Mouse (Mus musculus): ENCODE measurements around the gene Pde1b. TPM values are rescaled to one million over a fixed set of nuclear protein-coding genes. Genes with fewer than 3 reads are reported as not detected.
A peak's percentile ranks its signal among the peaks of the same experiment; 100 is the strongest.

Pde1b gene
- total RNA-seq (2021): 5.2 and 8.1 TPM in 2 replicates
- long read RNA-seq, full-length matches to known transcripts: 2 of 7 reads
- long read RNA-seq, partial matches to known transcripts: 3 of 7 reads
- long read RNA-seq, other reads (novel, unspliced or antisense): 2 of 7 reads

DNA sequence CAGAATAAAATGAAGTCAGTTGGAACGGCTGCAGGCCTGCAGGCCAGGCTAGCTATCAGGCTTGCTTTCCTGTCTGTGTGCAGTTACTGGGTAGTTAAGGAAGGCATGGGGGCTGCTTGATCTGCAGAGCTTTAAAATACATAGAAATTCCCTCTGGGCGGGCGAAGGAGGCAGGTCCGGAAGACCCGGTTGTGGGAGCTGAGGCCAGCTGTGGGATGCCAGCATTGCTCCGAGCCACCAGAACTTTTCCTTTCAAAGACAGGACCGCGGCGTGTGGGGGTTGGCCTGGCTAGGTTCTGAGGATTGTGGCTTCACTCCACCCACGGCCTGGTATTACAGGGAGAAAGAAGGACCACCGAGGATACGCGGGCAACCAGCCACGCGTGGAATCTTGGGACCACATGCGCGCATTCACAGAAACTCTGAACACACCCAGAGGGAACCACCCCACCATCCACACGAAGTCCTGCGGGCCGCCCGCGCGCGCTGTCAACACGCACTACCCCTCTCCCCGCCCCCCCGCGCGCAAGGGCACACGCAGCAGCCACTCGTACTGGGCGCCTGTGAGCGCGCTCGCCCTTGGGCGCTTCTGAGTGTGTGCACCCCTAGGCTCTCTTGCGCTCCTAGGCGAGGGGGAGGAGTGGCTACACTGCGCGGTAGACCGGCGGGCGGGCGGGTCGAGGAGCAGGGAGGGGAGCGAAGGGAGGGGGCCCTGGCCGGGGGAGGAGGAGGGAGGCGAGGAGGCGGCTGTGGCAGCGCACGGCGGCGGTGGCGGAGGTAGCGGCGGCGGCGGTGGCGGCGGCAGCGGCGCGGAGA, at the start of gene Pde1b:
Gene Pde1b, plus strand, starts transcription at position 600 of the 816 bp plus-strand sequence.
- peak; percentile 80 for DNase-seq

DNA sequence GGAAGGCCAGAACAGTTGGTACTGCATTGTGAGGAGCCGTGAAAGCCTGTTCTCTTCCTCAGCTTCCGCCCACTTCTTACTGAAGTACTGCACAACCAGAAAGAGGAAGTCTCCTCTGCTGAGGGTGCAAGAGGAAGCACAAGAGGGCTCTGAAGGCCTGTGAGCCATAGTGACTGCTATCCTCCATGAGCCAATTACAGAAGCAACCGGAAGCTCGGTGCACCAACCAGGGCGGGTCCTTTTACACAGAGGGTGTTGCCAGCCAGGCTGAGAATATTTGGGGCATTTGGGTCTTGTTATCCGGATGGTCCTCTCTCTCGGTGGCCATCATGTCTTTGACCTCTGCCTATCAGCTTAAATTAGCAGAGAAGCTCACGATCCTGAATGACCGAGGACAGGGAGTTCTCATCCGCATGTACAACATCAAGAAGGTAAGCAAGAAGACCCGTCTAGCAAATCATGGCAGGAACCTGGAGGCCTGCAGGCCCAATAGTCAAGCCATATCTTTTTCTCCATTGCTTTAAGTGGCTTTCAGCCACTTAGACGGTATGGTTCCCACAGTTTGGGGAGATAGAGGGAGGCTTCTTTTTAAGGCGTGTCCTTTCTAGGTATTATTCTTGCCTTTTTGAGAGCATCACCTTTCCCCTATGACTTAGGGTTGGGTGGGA, 49.1 kb upstream of the Pde1b start, which contains the start of gene Nckap1l:
Gene Nckap1l, plus strand, starts transcription at position 244 of the 668 bp plus-strand sequence.
- no peak for DNase-seq

DNA sequence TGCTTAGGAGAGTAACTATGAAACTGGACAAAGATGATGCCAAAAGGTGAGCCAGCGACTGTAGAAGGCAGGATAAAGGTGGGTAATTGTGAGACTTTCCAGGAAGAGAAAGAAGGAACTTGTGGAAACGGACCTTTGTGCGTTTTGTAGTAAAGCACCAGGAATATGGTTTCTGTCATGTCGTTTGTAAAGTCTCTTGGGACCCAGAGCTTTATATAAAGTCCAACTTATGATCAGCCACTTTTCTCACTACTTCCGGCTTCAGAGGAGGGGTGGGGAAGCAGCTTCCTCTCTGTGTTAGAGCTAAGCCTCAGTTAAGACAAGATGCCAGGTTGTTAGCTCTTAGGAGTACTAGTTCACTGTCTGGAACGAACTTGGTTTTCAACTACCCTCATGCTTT, 48.4 kb upstream of the Pde1b start:
- no peak for DNase-seq

DNA sequence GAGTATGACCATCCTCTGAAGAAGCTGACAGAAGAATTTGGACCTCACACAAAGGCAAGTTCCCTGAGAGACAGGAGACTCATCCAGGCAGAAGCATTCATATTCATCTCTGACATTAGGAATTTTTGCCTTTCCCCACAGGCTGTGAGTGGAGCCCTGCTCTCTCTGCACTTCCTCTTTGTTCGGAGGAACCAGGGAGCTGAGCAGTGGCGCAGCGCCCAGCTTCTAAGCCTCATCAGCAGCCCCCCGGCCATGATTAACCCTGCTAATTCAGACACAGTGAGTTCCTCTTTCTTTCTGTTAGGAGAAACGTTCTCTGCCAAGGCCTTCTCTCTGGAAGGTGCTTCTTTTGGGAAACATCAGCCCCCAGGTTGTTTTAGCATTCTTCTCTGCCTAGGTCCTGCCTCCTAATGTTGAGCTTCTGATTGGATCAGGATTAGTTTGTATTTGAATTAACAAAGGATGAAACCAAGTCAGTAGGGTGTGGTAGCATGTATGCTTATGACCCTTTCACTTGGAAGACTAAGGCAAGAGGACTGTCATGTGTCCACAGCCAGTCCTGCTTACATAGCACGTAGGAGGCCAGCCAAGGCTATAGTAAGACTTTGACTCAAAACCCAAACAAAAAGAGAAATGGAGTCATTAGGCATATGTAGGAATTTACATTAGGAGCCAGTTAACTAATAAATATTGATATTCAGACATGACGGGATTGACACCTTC, 40.1 kb upstream of the Pde1b start:
- no peak for DNase-seq

DNA sequence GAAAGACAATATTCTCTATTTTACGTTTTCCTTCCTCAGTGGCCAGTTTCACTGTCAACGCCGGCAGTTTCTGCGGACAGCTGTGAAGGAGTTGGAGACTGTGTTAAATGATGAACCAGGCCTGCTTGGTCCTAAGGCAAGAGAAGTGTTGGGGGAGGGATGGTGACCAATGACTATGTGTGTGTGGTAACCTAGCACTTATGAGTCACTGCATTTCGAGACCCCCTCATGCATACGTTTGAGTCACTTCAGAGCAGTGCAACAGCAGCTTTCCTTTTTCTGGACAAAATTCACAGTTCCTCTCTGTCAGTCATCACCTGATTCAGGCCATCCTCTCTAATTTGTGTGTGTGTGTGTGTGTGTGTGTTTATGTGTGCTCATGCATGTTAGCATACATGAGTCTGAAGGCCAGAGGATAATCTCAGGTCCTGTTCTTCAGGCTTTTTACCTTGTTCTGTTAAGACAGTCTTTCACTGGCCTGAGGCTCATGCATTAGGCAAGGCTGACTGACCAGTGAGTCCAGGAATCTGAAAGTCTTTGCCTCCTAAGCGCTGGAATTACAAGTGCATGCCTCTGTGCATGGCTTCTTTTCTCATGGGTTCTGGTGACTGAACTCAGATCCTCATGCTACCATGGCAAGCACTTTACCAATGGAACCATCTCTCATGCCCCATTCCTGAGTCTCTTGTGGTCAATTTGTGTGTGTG, 31.2 kb upstream of the Pde1b start:
- DNase-seq: no peak

DNA sequence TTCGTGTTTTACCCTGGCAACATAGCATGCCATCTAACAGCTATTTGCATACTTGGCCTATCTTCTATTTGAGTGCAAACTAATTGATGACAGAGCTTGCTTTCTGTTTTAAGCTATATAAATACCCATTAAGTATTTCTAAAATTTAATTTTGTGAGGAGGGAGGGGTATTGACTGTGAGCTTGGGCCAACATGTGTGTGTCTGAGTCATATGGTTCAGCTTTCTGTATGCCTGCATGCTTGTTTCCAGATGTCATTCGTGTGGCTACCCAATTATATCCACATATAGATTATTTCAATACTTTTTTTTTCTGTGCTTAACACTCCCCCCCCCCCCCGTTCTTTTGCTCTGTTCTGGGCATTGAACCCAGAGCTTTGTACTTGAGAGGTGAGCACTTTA, 30.6 kb upstream of the Pde1b start:
- DNase-seq: no peak

DNA sequence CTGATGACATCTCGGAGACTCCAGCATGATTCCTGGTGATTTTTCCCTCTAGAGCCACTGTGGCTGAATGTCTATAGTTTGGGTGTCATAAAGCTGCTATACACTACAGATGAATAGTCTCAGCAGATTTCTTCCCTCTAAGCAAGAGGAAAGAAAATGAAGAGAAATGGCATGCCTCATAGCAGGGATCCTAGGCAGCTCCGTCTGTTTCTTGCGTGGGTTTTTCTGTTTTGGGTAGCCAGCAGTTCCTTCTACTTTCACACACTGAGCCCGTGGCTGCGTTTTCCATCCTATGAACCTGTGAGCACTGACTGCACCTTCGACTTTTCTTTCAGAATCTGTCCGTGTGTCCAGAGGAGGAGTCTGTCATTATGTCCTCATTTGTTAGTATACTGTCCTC, 29.7 kb upstream of the Pde1b start:
- DNase-seq: no peak

DNA sequence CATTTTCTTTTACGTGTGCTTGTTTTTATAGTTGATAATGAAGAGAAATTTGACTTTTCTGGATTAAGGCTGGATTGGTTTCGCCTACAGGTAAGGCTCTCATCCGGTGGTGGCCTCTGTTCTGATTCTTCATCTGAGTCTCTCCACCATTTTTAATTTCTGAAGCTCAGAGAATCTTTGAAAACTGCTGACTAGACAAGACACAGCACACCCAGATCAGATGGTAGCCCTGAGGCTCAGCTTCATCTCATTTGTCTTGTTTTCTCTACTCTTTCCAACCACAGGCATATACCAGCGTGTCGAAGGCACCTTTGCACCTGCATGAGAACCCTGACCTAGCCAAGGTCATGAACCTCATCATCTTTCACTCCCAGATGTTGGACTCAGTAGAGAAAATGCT, 29.1 kb upstream of the Pde1b start:
- DNase-seq: no peak

DNA sequence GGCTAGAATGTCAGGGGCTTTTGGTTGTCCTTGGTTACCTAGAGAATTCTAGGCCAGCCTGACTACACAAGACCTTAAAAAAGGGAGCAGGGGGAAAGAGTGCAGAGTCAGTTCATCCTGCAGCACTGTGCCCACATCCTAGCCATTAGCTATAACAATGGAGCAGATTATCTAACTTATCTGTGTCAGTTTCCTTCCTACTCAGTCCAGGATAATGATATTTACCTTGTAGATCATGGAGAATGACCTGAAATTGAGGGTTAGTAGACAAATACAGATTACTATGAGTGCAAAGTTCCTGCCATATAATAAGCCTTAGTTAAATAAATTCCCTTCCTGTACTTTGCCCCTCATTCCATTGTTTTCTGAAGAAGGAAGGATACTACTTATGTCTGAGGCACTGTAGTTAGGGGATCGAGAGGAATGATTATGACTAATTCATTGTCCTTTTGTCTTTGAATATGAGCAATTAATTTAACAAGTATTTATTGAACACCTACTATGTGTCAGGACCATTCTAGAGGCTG, 23.7 kb upstream of the Pde1b start:
- DNase-seq: no peak

DNA sequence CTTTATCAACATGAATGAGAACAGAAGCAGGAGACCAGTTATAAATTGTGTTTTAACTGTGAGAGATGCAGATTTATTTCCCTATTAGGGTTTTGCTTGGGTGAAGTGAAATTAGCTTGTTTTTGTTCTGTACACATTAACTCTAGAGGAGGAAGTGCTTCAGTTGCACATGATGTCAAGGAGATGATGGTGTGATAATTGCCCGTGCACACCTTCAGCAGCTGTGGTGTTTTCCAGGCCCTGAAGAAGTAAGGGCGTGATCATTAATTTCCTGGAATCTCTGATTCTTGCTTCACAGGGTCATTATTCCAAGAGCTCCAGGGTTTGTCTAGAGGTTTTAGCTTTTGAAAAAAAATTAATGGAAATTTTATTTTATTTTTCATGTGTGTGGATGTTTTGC, 22.7 kb upstream of the Pde1b start:
- no peak for DNase-seq

DNA sequence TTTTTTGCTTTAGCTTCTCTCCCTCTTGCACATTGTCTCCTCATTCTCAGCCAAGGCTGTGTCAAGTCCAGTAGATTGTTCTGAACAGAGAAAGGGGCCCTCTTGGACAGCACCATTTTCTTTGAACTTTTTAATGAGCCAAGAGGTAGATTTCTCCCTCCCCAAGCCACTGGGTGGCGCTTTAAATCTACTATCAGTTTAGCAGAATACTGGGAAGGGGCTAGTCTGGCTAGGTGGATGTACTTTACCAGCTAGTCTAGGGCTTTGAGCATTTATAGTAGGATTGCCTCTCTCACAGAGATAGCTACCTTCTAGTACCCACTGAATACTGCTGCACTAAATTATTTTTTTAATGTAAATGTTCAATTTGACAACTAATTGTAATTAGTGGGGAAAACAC, 20.3 kb upstream of the Pde1b start:
- peak; percentile 34 for DNase-seq

DNA sequence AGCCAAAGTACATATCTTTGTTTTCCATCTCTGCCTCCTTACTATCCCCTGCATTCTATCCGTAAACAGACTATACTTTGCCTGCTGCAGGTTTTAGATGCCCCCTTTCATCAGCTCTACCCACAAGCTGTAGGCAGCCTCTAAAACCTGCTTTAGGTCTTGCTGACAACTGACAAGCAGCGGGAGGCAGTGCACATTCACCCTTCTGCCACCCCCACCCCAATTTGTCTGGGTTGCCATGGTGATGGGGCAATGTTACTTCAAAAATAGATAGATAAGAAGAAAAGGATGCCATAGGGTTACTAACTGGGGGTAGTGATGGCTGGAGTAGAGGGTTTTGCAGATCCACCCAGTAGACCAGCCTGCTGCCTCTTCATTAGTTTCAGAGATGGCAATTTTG, 18.3 kb upstream of the Pde1b start:
- DNase-seq: no peak

DNA sequence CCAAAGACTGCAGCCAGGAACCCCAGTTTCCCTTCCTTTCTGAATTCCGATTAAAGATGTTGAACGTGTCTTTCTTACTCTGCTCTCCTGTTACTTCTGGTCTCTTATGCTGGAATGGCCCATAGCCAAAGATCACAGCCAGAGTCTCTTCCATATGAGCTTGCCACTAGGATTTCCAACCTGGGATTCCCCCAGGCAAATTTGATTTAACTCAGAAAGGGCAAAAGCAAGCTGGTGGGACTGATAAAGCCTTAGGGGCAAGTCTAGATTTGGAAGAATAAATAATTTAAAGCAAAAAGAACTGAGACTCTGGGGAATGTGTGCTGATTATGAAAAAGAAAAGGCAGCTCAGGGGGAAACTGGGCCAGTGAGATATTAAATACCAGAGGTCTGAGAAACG, 17.7 kb upstream of the Pde1b start:
- DNase-seq: no peak

DNA sequence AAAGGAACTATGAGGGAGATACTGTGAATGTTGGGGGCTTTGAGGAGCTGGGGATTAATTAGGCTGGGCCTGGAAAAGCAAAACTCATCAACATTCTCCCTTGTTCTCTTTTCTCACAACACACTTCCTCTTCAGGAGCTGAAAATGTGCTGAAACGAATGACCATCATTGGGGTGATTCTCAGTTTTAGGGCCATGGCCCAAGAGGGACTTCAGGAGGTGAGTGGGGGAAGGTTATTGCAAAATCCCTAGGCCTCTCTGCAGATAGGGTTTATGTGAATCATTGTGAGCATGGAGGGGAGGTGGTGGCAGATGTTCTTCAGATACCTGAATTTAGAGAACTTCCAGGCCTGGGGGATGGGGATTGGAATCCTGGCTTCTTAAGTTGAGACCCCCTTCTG, 16.2 kb upstream of the Pde1b start:
- DNase-seq: no peak

DNA sequence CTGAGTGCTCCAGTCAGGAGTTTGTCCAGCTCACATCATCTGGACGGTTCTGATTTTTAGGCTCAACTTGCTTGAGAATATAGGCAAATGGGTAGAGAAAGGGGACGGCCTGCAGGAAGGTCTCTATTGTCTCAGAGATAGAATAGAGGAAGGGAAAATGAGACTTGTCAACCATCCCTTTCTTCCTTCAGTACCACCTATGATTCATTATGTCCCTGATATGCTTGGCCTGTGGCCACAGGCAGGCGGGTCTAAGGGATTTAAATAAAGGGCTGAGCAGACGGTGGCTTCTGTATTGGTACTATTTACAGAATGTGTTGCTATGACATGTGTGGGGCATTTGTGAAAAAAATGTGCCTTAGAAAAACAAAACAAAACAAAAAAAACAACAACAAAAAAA, 14.5 kb upstream of the Pde1b start:
- peak; percentile 27 for DNase-seq

DNA sequence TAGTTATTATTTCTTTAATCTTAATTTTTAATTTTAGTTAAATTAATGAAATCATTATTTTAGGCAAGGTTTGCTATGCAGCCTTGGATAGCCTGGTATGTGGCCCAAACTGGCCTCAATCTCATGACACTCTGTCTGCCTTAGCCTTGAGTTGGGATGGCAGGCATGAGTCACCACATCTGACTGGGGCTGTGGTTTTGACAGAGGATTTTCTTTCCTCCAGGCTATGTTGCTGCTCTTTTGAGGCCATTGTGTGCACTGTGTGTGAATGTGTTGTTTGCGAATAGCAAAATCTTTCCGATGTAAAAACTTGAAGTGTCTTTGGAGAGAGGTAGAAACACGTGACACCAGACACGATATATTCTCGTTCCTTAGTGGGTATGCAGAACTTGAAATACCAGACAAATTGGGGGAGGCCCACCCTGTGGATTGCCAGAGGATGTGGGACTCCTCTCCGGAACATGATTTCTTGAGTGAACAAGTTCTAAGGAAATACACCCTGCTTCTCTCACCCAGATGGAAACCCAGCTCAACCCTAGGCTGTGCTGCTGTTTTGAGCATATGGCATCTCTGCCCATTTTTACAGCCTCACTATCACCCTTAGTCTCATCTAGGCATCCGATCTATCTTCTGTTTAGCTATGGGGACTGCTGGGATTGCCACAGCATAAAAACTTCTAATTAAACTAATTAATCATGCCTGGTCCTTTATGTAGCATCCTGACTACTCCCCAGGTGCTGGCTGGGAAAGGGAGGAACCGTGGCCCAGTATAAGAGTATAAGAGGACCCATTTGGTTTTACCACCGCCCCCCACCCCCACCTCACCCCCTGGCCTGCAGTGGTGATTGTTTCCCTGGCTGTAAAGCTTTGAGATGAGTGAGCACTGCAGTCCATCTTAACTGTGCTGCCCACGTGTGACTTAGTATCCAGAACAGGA, 6.4 kb upstream of the Pde1b start:
- peak; percentile 55 for DNase-seq

DNA sequence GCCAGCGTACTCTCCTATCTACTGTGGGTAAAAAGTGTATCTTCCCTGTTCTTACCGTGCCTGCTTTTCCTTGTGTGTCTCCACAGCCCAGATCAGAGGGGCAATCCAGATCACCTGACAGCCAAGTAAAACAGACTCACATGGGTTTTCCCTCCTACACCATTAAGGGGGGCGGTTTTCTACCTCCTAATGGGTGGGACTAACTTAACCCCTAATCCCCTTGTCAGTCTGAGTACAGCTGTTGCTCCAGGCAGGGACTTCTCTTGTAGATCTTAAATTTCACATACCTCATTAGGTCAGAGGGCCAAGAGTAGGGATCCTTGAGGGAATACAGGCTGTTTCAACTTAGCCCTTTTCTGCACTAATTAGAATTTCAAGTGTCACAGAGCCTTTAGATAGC, 4.7 kb upstream of the Pde1b start:
- no peak for DNase-seq

DNA sequence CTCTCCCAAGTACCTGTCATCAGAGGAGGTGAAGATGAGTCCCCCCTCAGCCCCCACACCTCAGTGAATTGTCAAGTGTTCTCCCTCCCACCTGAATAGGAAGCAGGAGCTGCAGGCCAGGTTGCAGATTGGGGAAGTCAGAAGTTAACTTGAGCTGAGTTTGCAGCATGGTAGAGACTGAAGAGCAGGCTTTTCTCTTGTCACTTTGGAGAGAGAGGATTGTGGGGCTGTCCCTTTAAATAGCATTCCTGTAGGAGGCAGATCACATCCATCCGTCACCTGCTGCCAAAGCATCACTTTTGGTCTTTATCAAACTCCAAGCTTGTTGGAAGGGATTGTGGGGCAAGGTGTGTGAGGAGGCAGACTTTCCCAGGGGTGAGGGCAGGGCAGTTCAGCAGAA, 2.1 kb upstream of the Pde1b start:
- no peak for DNase-seq

DNA sequence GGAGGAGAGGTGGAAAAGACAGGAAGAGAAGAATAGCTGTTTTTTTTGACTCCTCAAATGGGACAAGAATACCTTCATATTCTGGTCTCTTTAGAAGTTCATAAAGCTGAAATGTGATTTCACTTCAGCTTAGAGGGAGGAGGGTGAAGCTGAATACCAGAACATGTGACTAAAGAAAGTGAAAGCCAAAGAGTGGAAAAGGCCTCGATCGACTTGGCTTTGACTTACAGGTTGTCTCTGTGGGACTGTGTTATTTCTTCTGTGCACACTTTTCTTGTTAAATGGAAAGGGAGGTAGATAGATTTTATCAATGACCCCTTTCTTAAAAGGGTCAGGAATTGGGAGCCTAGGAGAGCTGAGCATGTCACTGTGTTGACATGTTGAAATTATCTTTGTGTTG, 1.6 kb upstream of the Pde1b start:
- no peak for DNase-seq

DNA sequence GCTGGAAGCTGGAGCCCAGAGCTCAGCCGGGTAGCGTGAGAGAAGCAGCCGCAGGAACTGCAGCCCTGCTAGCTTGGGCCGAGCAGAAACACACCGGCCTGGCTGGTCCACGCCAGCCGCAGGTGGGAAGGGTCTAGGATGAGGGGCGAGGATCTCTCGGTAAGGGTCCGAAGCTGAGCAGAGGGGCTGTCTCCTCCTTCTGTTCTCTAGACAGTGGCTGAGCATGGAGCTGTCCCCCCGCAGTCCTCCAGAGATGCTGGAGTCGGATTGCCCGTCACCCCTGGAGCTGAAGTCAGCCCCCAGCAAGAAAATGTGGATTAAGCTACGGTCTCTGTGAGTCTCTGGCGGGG, 392 bp downstream of the Pde1b start:
- no peak for DNase-seq

DNA sequence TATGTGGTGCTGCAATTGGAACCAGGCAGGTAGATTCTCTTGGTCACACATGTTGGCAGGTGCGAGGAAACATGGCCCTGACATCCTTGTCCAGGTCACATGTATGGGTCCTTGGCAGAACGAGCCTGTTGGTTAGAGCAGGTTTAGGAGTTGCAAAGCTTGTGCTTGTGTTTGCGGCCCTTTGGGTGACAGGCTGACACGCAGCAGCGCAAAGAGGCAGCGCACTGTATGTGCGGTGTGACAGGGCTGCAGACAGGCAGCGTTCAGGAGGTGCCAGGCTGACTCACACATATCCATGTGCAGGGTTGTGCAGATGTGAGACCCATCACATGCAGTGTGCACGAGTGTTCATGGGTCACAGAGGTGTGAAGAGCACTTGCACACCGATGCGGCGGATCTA, 826 bp downstream of the Pde1b start:
- DNase-seq: no peak
